Mouse (Mus musculus) C2C12 (cell line): Measurements from ENCODE around the gene Ece1. TPM values are rescaled to one million over a fixed set of nuclear protein-coding genes. Genes with fewer than 3 reads are reported as not detected.

ENCODE experiments used
- H3K27me3 ChIP-seq: one replicate; pipeline ENCODE4 v1.6.1; 2011; ENCODE audit not compliant: control insufficient read depth, insufficient read depth, insufficient read length
- H3K36me3 ChIP-seq: one replicate; pipeline ENCODE4 v1.6.1; 2011; ENCODE audit not compliant: control insufficient read depth, insufficient read depth
- H3K4me3 ChIP-seq: one replicate; pipeline ENCODE4 v1.5.1; 2011; ENCODE audit warnings: mild to moderate bottlenecking, control low read depth; ENCODE audit not compliant: poor library complexity, insufficient read depth, severe bottlenecking
- H3K79me2 ChIP-seq: one replicate; pipeline ENCODE4 v1.6.1; 2011; ENCODE audit not compliant: control insufficient read depth, insufficient read depth
- H3K79me3 ChIP-seq: one replicate; pipeline ENCODE4 v1.6.1; 2011; ENCODE audit warnings: low read depth, control low read depth
- H3ac ChIP-seq: one replicate; pipeline ENCODE3; 2011; ENCODE audit warnings: low read depth; ENCODE audit not compliant: control insufficient read depth, insufficient read length
- CEBPB ChIP-seq: IDR thresholded peaks from one replicate; pipeline ENCODE4 v1.6.1; 2011; ENCODE audit warnings: low read depth, mild to moderate bottlenecking, control low read depth, moderate library complexity
- CTCF ChIP-seq: IDR thresholded peaks from one replicate; pipeline ENCODE4 v1.5.1; 2011; ENCODE audit not compliant: control insufficient read depth, insufficient read depth, insufficient read length
- FOSL1 ChIP-seq: IDR thresholded peaks from one replicate; pipeline ENCODE4 v1.8.0; 2011; ENCODE audit warnings: mild to moderate bottlenecking, low read length; ENCODE audit not compliant: poor library complexity, insufficient read depth, severe bottlenecking
- MAX ChIP-seq: IDR thresholded peaks from one replicate; pipeline ENCODE4 v1.6.1; 2011; ENCODE audit warnings: mild to moderate bottlenecking, control low read depth
- MYOD1 ChIP-seq: IDR thresholded peaks from one replicate; pipeline ENCODE4 v1.6.1; 2011; ENCODE audit warnings: low read depth; ENCODE audit not compliant: control insufficient read depth, insufficient read length
- MYOG ChIP-seq: IDR thresholded peaks from one replicate; pipeline ENCODE4 v1.6.1; 2011; ENCODE audit not compliant: control insufficient read depth, insufficient read length; ENCODE audit errors: extremely low read depth
- USF1 ChIP-seq: IDR thresholded peaks from one replicate; pipeline ENCODE4 v1.6.1; 2011; ENCODE audit warnings: low read depth, mild to moderate bottlenecking, control low read depth, moderate library complexity
- polyA plus RNA-seq: library from polyadenylated mRNA; unstranded; fragments of >200 nt; fragmentation: generic; extraction: Trizol; gene quantifications from one replicate; pipeline ENCODE4 v1.2.1, GENCODE M21; 2012; ENCODE audit warnings: missing spikeins

The Ece1 gene
- polyA plus RNA-seq, 1 experiment, result 198 TPM

DNA sequence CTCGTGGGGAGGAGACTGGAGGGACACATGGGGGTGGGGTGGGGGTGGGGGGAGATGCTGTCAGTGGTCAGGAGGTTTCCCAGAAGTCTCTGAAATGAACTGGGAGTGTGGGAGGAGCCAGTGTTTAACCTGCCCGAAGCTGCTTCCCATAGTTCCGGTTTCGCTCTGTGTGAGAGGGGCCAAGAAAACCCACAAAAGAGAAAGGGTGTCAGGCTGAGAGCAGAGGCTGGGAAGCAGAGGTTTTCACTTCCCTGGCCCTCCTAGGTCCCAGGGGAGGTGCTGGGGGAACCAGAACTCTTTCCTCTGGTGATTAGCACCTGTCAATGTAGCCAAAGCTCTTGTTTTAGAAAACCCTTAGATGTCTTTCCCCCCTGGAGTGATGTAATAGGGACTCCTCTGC lies 47.4 kb downstream of the Ece1 start:
- H3K79me2 ChIP-seq, result no peaks in the 10 kb centered on the region
- H3K36me3 ChIP-seq, result no peaks in the 10 kb centered on the region
- TF ChIP-seq MYOG (no peak), CTCF (no peak), CEBPB (no peak), FOSL1 (no peak), MAX (no peak), USF1 (no peak), MYOD1 (no peak)
- H3K79me3 ChIP-seq, result peaks cover 2% of the 10 kb centered on the region
- no peak overlapping the region for H3K4me3 ChIP-seq
- no peaks in the 10 kb centered on the region for H3K27me3 ChIP-seq
- no peak overlapping the region for H3ac ChIP-seq

- Histone ChIP-seq H3K27me3 (no peaks in the 10 kb centered on the region), H3ac (no peak overlapping the region), H3K4me3 (no peak overlapping the region), H3K79me3 (peaks cover 2% of the 10 kb centered on the region), H3K79me2 (no peaks in the 10 kb centered on the region), H3K36me3 (no peaks in the 10 kb centered on the region)
- TF ChIP-seq MYOG, result no peak
- TF ChIP-seq USF1, result no peak
- no peak for TF ChIP-seq CTCF
- no peak for TF ChIP-seq MYOD1
- no peak for TF ChIP-seq CEBPB
- TF ChIP-seq FOSL1, result no peak
- no peak for TF ChIP-seq MAX
Observed at GRCm38 (mm10) chr4:137910382-137911009, 48.5 kb downstream of the Ece1 start.

- no peak overlapping the region for H3K4me3 ChIP-seq
- no peak overlapping the region for H3ac ChIP-seq
- peaks cover 2% of the 10 kb centered on the region for H3K79me3 ChIP-seq
- H3K27me3 ChIP-seq, result no peaks in the 10 kb centered on the region
- no peaks in the 10 kb centered on the region for H3K79me2 ChIP-seq
- TF ChIP-seq MYOG, result no peak
- TF ChIP-seq MYOD1, result no peak
- no peak for TF ChIP-seq CEBPB
- no peak for TF ChIP-seq CTCF
- TF ChIP-seq MAX, result no peak
- TF ChIP-seq FOSL1, result no peak
- no peak for TF ChIP-seq USF1
- H3K36me3 ChIP-seq, result no peaks in the 10 kb centered on the region
Observed at GRCm38 (mm10) chr4:137911657-137912056, 49.6 kb downstream of the Ece1 start.

- H3K79me2 ChIP-seq, result no peaks in the 10 kb centered on the region
- H3ac ChIP-seq, result no peak overlapping the region
- no peaks in the 10 kb centered on the region for H3K36me3 ChIP-seq
- H3K79me3 ChIP-seq, result peaks cover 2% of the 10 kb centered on the region
- TF ChIP-seq USF1 (no peak), MYOD1 (no peak), CEBPB (no peak), MYOG (no peak), FOSL1 (no peak), CTCF (no peak), MAX (no peak)
- H3K27me3 ChIP-seq, result no peaks in the 10 kb centered on the region
- H3K4me3 ChIP-seq, result no peak overlapping the region
Observed at GRCm38 (mm10) chr4:137912768-137913305, 50.8 kb downstream of the Ece1 start.

DNA sequence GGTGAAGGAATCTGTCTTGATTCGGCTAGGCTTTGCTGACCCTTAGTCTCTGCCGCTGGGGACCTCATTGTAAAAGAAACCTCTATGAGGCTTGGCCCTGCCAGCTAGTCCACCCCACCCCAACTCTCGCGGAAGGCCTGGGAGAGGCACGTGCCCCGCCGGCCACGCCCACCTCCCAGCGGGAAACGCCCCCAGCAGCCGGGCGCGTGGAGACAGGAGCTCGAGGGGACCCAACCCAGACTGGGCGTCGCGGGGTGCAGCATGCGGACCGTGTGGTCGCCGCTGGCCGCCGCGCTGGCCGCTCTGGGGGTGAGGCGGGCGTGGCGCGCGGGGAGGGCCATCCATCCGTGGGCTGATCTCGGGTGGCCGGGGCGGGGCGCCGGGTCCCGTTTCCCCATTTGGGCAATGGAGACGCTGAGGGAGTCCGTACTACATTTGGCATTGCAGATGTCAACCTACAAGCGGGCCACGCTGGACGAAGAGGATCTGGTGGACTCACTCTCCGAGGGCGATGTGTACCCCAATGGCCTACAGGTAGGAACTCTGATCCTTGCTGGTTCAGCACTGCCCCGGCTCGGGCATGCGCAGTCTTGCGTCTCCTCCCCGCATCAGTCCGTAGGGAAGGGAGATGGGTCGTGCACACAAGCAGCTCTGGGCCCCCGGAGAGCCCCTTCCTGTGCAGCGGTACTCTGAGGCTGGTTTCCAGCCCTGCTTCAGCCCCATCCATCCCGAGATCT lies 51.5 kb downstream of the Ece1 start:
- Histone ChIP-seq H3K79me2 (no peaks in the 10 kb centered on the region), H3K27me3 (no peaks in the 10 kb centered on the region), H3ac (no peak overlapping the region), H3K4me3 (no peak overlapping the region), H3K36me3 (no peaks in the 10 kb centered on the region), H3K79me3 (peaks cover 2% of the 10 kb centered on the region)
- TF ChIP-seq MAX (no peak), MYOD1 (no peak), MYOG (no peak), CTCF (no peak), FOSL1 (no peak), USF1 (no peak), CEBPB (no peak)
